Mouse (Mus musculus) urinary bladder, postnatal 4 days (tissue): Measurements from ENCODE around the gene Dcaf8.

ENCODE experiments used
- DNase-seq, 2 experiments: peaks; one replicate each; pipeline ENCODE4 v3.0.0; 2021 to 2022; ENCODE audit warnings: low spot score in 2 of 2

Gene Dcaf8

GRCm38 (mm10) chr1:172147835-172148278, at the start of gene Dcaf8:
TSS of gene Dcaf8 (plus strand) at chr1:172148084.
- peak; percentile 97 for DNase-seq

GRCm38 (mm10) chr1:172099325-172100033, 48.4 kb upstream of the Dcaf8 start:
- DNase-seq = no peak

GRCm38 (mm10) chr1:172103619-172104018, 44.3 kb upstream of the Dcaf8 start:
- DNase-seq = no peak

- no peak for DNase-seq
These were observed 42.8 kb upstream of the Dcaf8 start for GRCm38 (mm10) chr1:172105101-172105500.

GRCm38 (mm10) chr1:172107777-172108477, 40.0 kb upstream of the Dcaf8 start:
- DNase-seq = no peak

GRCm38 (mm10) chr1:172116948-172117347, 30.9 kb upstream of the Dcaf8 start:
- no peak for DNase-seq

- DNase-seq = no peak
These were observed 28.8 kb upstream of the Dcaf8 start for GRCm38 (mm10) chr1:172119100-172119499.

- DNase-seq = no peak
These were observed 28.2 kb upstream of the Dcaf8 start for GRCm38 (mm10) chr1:172119720-172120119.

- DNase-seq = no peak
These were observed 25.2 kb upstream of the Dcaf8 start for GRCm38 (mm10) chr1:172122671-172123070.

- DNase-seq = no peak
These were observed 23.3 kb upstream of the Dcaf8 start for GRCm38 (mm10) chr1:172124572-172124971.

GRCm38 (mm10) chr1:172126376-172127347, 21.2 kb upstream of the Dcaf8 start, which contains the start of gene Pex19:
TSS of gene Pex19 (plus strand) at chr1:172126755.
- DNase-seq = peak; percentile 67 to 73

- no peak for DNase-seq
These were observed 20.4 kb upstream of the Dcaf8 start for GRCm38 (mm10) chr1:172127487-172127886.

- no peak for DNase-seq
These were observed 19.3 kb upstream of the Dcaf8 start for GRCm38 (mm10) chr1:172128563-172128962.

GRCm38 (mm10) chr1:172129108-172129507, 18.8 kb upstream of the Dcaf8 start:
- DNase-seq = no peak

- no peak for DNase-seq
These were observed 18.1 kb upstream of the Dcaf8 start for GRCm38 (mm10) chr1:172129780-172130179.

GRCm38 (mm10) chr1:172132319-172132718, 15.6 kb upstream of the Dcaf8 start:
- no peak for DNase-seq

GRCm38 (mm10) chr1:172133535-172133934, 14.3 kb upstream of the Dcaf8 start:
- no peak for DNase-seq

GRCm38 (mm10) chr1:172134072-172134471, 13.8 kb upstream of the Dcaf8 start:
- DNase-seq = no peak

- no peak for DNase-seq
These were observed 7.7 kb upstream of the Dcaf8 start for GRCm38 (mm10) chr1:172140160-172140559.

- no peak for DNase-seq
These were observed 7.1 kb upstream of the Dcaf8 start for GRCm38 (mm10) chr1:172140825-172141224.

- no peak for DNase-seq
These were observed 6.4 kb upstream of the Dcaf8 start for GRCm38 (mm10) chr1:172141529-172141928.

GRCm38 (mm10) chr1:172143570-172143969, 4.3 kb upstream of the Dcaf8 start:
- DNase-seq = no peak
